Mouse (Mus musculus): Measurements from ENCODE around the gene Ptgir. TPM values are rescaled to one million over a fixed set of nuclear protein-coding genes. Genes with fewer than 3 reads are reported as not detected.

Ptgir gene
- polyA plus RNA-seq (2015; fragmentation: Nextera tagmentation; extraction: Ambion mirVana), result 2.5 and 3.2 TPM in 2 replicates

DNA sequence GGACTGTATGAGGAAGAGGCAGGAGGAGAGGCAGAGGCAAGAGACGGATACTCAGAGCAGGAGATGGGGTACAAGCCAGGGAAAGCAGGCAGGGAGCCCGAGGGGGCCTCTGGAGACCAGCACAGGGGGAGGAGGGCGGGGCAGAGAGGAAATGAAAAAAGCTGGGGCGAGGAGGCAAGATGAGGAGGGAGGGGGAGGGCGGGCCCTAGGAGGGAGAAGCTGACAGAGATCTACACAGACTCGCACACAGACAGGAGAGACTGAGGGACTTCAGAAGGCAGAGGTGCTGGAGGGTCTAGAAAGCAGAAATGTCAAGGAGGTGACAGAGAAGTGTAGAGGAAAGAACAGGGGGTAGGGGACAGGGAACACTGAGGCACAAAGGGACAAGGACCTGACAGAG lies at the start of gene Ptgir:
TSS of gene Ptgir (plus strand) at position 210 of the 400 bp plus-strand sequence.
- H3K4me2 ChIP-seq (ENCODE audit: low read depth, low read length), result peak within 1 kb of the TSS; percentile 23; the same call in 1 of the 2 replicates
- WGBS, result 10% methylated on average over 6 of the region's 6 CpGs
- H3K9ac ChIP-seq (ENCODE audit: low read depth, low read length), result peak within 1 kb of the TSS; percentile 20; the same call in 1 of the 2 replicates
- H3K36me3 ChIP-seq (ENCODE audit: control insufficient read depth, insufficient read depth, low read length), result no peaks in the 10 kb centered on the region
- 0 out of 2 replicates have a peak, but pooled peaks cover 2% of the 10 kb centered on the region for H3K27me3 ChIP-seq (replicated peaks; ENCODE audit: control insufficient read depth, insufficient read depth, low read length)
- H3K4me3 ChIP-seq (ENCODE audit: low read length), result 0 out of 2 replicates have a peak within 1 kb of the TSS, but pooled peaks have one; percentile 3
- H3K4me1 ChIP-seq (ENCODE audit: control insufficient read depth, insufficient read depth, low read length), result peaks cover 40% of the 10 kb centered on the region
- no peaks in the 10 kb centered on the region for H3K9me3 ChIP-seq (ENCODE audit: control insufficient read depth, low read length)
- 0 out of 2 replicates have a peak within 1 kb of the TSS, but pooled peaks have one; percentile 19 for H3K27ac ChIP-seq (ENCODE audit: low read length)
- ATAC-seq, result peak; percentile 16; the same call in 1 of the 2 replicates

DNA sequence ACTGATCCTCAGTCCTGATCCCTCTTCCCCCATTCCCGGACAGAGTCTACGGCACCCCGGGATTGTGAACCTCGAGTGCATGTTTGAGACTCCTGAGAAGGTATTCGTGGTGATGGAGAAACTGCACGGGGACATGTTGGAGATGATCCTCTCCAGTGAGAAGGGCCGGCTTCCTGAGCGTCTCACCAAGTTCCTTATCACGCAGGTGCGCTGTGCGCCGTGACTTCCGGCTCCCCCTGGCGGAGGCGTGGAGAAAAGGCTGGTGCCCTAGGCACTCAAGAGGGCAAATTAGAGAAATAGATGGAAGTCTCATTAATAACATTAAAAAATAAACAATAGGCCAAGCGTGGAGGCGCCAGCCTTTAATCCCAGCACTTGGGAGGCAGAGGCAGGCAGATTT lies 48.0 kb upstream of the Ptgir start:
- H3K4me2 ChIP-seq (ENCODE audit: low read depth, low read length), result no peak overlapping the region
- H3K36me3 ChIP-seq (ENCODE audit: control insufficient read depth, insufficient read depth, low read length), result peaks cover 8% of the 10 kb centered on the region; the same call in 1 of the 2 replicates
- WGBS, result 28% methylated on average over 17 of the region's 17 CpGs
- no peaks in the 10 kb centered on the region for H3K27me3 ChIP-seq (replicated peaks; ENCODE audit: control insufficient read depth, insufficient read depth, low read length)
- no peak overlapping the region for H3K9ac ChIP-seq (ENCODE audit: low read depth, low read length)
- no peaks in the 10 kb centered on the region for H3K4me1 ChIP-seq (ENCODE audit: control insufficient read depth, insufficient read depth, low read length)
- no peaks in the 10 kb centered on the region for H3K9me3 ChIP-seq (ENCODE audit: control insufficient read depth, low read length)
- H3K4me3 ChIP-seq (ENCODE audit: low read length), result no peak overlapping the region
- ATAC-seq, result no peak
- no peak overlapping the region for H3K27ac ChIP-seq (ENCODE audit: low read length)

- no peaks in the 10 kb centered on the region for H3K27me3 ChIP-seq (replicated peaks; ENCODE audit: control insufficient read depth, insufficient read depth, low read length)
- no peak for ATAC-seq
- H3K9ac ChIP-seq (ENCODE audit: low read depth, low read length), result no peak overlapping the region
- no peak overlapping the region for H3K27ac ChIP-seq (ENCODE audit: low read length)
- 0 out of 2 replicates have a peak, but pooled peaks cover 2% of the 10 kb centered on the region for H3K36me3 ChIP-seq (ENCODE audit: control insufficient read depth, insufficient read depth, low read length)
- H3K4me1 ChIP-seq (ENCODE audit: control insufficient read depth, insufficient read depth, low read length), result no peaks in the 10 kb centered on the region
- WGBS, result 32% methylated on average over 5 of the region's 5 CpGs
- H3K9me3 ChIP-seq (ENCODE audit: control insufficient read depth, low read length), result no peaks in the 10 kb centered on the region
- H3K4me2 ChIP-seq (ENCODE audit: low read depth, low read length), result no peak overlapping the region
- H3K4me3 ChIP-seq (ENCODE audit: low read length), result no peak overlapping the region
Measured at GRCm38 (mm10) chr7:16859902-16860651, 46.2 kb upstream of the Ptgir start.

DNA sequence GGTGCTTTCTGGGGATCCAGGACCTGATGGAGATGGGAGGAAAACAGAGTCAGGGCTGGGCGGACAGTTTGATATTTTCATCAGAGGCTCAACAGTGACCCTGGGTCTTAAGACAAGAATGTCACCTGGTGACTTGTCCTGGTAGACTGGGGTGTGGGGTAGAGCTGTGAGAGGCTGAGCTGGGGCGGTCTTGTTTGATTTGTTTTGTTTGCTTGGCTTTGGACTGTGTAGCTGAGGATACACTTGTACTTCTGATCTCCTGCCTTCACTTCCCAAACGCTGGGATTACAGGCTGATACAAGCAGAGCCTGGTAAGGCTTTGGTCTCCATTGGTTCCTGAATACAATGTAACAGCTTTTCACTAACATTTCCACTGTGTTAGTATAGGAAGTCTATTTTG lies 38.8 kb upstream of the Ptgir start:
- no peak for ATAC-seq
- H3K27me3 ChIP-seq (replicated peaks; ENCODE audit: control insufficient read depth, insufficient read depth, low read length), result no peaks in the 10 kb centered on the region
- no peak overlapping the region for H3K4me2 ChIP-seq (ENCODE audit: low read depth, low read length)
- H3K9me3 ChIP-seq (ENCODE audit: control insufficient read depth, low read length), result no peaks in the 10 kb centered on the region
- no peak overlapping the region for H3K9ac ChIP-seq (ENCODE audit: low read depth, low read length)
- no peaks in the 10 kb centered on the region for H3K4me1 ChIP-seq (ENCODE audit: control insufficient read depth, insufficient read depth, low read length)
- 66% methylated on average over 3 of the region's 3 CpGs for WGBS
- H3K4me3 ChIP-seq (ENCODE audit: low read length), result no peak overlapping the region
- no peak overlapping the region for H3K27ac ChIP-seq (ENCODE audit: low read length)
- peaks cover 5% of the 10 kb centered on the region for H3K36me3 ChIP-seq (ENCODE audit: control insufficient read depth, insufficient read depth, low read length)

- ATAC-seq, result peak; percentile 77
- Histone ChIP-seq H3K9ac (ENCODE audit: low read depth, low read length) (no peak overlapping the region), H3K9me3 (ENCODE audit: control insufficient read depth, low read length) (no peaks in the 10 kb centered on the region), H3K27ac (ENCODE audit: low read length) (no peak overlapping the region), H3K4me3 (ENCODE audit: low read length) (no peak overlapping the region), H3K4me2 (ENCODE audit: low read depth, low read length) (peak overlapping the region; percentile 20; the same call in 1 of the 2 replicates), H3K36me3 (ENCODE audit: control insufficient read depth, insufficient read depth, low read length) (peaks cover 5% of the 10 kb centered on the region), H3K4me1 (ENCODE audit: control insufficient read depth, insufficient read depth, low read length) (no peaks in the 10 kb centered on the region), H3K27me3 (replicated peaks; ENCODE audit: control insufficient read depth, insufficient read depth, low read length) (no peaks in the 10 kb centered on the region)
- whole genome bisulfite sequencing, result 31% methylated on average over 16 of the region's 16 CpGs
Measured at GRCm38 (mm10) chr7:16869497-16869896, 36.8 kb upstream of the Ptgir start.

GRCm38 (mm10) chr7:16871600-16871999 lies 34.7 kb upstream of the Ptgir start:
- Histone ChIP-seq H3K4me1 (ENCODE audit: control insufficient read depth, insufficient read depth, low read length) (peaks cover 4% of the 10 kb centered on the region), H3K9me3 (ENCODE audit: control insufficient read depth, low read length) (no peaks in the 10 kb centered on the region), H3K4me3 (ENCODE audit: low read length) (no peak overlapping the region), H3K27me3 (replicated peaks; ENCODE audit: control insufficient read depth, insufficient read depth, low read length) (no peaks in the 10 kb centered on the region), H3K4me2 (ENCODE audit: low read depth, low read length) (no peak overlapping the region), H3K36me3 (ENCODE audit: control insufficient read depth, insufficient read depth, low read length) (no peaks in the 10 kb centered on the region; the same call in 1 of the 2 replicates), H3K27ac (ENCODE audit: low read length) (no peak overlapping the region), H3K9ac (ENCODE audit: low read depth, low read length) (no peak overlapping the region)
- 81% methylated on average over 10 of the region's 10 CpGs for WGBS
- no peak for ATAC-seq

GRCm38 (mm10) chr7:16872478-16872877 lies 33.8 kb upstream of the Ptgir start:
- H3K27ac ChIP-seq (ENCODE audit: low read length), result no peak overlapping the region
- ATAC-seq, result no peak
- no peak overlapping the region for H3K4me3 ChIP-seq (ENCODE audit: low read length)

DNA sequence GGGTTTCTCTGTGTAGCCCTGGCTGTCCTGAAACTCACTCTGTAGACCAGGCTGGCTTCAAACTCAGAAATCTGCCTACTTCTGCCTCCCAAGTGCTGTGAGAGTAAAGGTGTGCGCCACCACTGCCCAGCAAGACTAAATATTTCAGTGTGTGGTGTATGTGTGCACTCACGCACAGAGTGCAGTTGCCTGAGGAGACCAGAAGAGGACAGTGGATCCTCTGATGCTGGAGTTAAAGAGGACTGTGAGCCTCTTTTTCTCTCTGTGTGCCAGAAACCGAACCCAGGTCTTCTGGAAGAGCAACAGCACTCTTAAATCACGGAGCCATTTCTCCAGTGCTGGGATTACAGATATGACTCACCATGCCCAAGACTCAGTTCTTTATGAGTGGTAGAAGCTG lies 32.9 kb upstream of the Ptgir start:
- 95% methylated on average over 4 of the region's 4 CpGs for WGBS
- Histone ChIP-seq H3K27ac (ENCODE audit: low read length) (no peak overlapping the region), H3K27me3 (replicated peaks; ENCODE audit: control insufficient read depth, insufficient read depth, low read length) (no peaks in the 10 kb centered on the region), H3K9me3 (ENCODE audit: control insufficient read depth, low read length) (no peaks in the 10 kb centered on the region), H3K4me2 (ENCODE audit: low read depth, low read length) (no peak overlapping the region), H3K4me1 (ENCODE audit: control insufficient read depth, insufficient read depth, low read length) (peaks cover 9% of the 10 kb centered on the region), H3K36me3 (ENCODE audit: control insufficient read depth, insufficient read depth, low read length) (no peaks in the 10 kb centered on the region), H3K4me3 (ENCODE audit: low read length) (no peak overlapping the region), H3K9ac (ENCODE audit: low read depth, low read length) (no peak overlapping the region)
- no peak for ATAC-seq

More at GRCm38 (mm10) chr7:16872478-16872877, 33.8 kb upstream of the Ptgir start:
- WGBS, result 92% methylated on average over 9 of the region's 9 CpGs
- Histone ChIP-seq H3K4me2 (ENCODE audit: low read depth, low read length) (no peak overlapping the region), H3K9ac (ENCODE audit: low read depth, low read length) (no peak overlapping the region), H3K9me3 (ENCODE audit: control insufficient read depth, low read length) (no peaks in the 10 kb centered on the region), H3K27me3 (replicated peaks; ENCODE audit: control insufficient read depth, insufficient read depth, low read length) (no peaks in the 10 kb centered on the region), H3K36me3 (ENCODE audit: control insufficient read depth, insufficient read depth, low read length) (no peaks in the 10 kb centered on the region), H3K4me1 (ENCODE audit: control insufficient read depth, insufficient read depth, low read length) (peaks cover 9% of the 10 kb centered on the region)

- Histone ChIP-seq H3K36me3 (ENCODE audit: control insufficient read depth, insufficient read depth, low read length) (no peaks in the 10 kb centered on the region), H3K27ac (ENCODE audit: low read length) (peak overlapping the region; percentile 91), H3K27me3 (replicated peaks; ENCODE audit: control insufficient read depth, insufficient read depth, low read length) (no peaks in the 10 kb centered on the region), H3K9ac (ENCODE audit: low read depth, low read length) (peak overlapping the region; percentile 44; the same call in 1 of the 2 replicates), H3K9me3 (ENCODE audit: control insufficient read depth, low read length) (no peaks in the 10 kb centered on the region), H3K4me2 (ENCODE audit: low read depth, low read length) (peak overlapping the region; percentile 50), H3K4me3 (ENCODE audit: low read length) (peak overlapping the region; percentile 37), H3K4me1 (ENCODE audit: control insufficient read depth, insufficient read depth, low read length) (peaks cover 13% of the 10 kb centered on the region)
- 4% methylated on average over 17 of the region's 17 CpGs for WGBS
- no peak for ATAC-seq
Measured at GRCm38 (mm10) chr7:16874190-16874589, 32.1 kb upstream of the Ptgir start.

Measured in intestine, embryonic 16.5 days (tissue).